Mouse (Mus musculus) kidney, postnatal 0 days (tissue): ENCODE measurements around the gene Mis18a. TPM values are rescaled to one million over a fixed set of nuclear protein-coding genes. Genes with fewer than 3 reads are reported as not detected.

ENCODE experiments used
- ATAC-seq: fragments of 200-750 bp; cut with Nextera tagmentation; replicated peaks from 2 replicates; pipeline ENCODE4 v1.8.0; 2017; ENCODE audit warnings: low read depth, moderate number of reproducible peaks, moderate TSS enrichment, moderate library complexity; ENCODE audit not compliant: low FRiP score
- DNase-seq: peaks from one replicate; pipeline ENCODE4 v3.0.0-alpha.2; 2016; ENCODE audit warnings: low spot score
- H3K27ac ChIP-seq: fragments of 300-500 bp; sonication (generic); 2 replicates; pipeline ENCODE4 v1.5.1; 2014; ENCODE audit warnings: mild to moderate bottlenecking
- H3K27me3 ChIP-seq: fragments of 300-500 bp; sonication (generic); 2 replicates; pipeline ENCODE4 v1.6.1; 2014; ENCODE audit warnings: low read length, mixed read lengths; ENCODE audit not compliant: insufficient read depth
- H3K36me3 ChIP-seq: fragments of 300-500 bp; sonication (generic); 2 replicates; pipeline ENCODE4 v1.6.1; 2014; ENCODE audit warnings: low read length, mixed read lengths; ENCODE audit not compliant: insufficient read depth
- H3K4me1 ChIP-seq: fragments of 300-500 bp; sonication (generic); replicated peaks from 2 replicates; pipeline ENCODE4 v1.6.1; 2014; ENCODE audit warnings: antibody characterized with exemption, low read length, mixed read lengths; ENCODE audit not compliant: insufficient read depth
- H3K4me2 ChIP-seq: fragments of 300-500 bp; sonication (generic); 2 replicates; pipeline ENCODE4 v1.6.1; 2014; ENCODE audit warnings: mild to moderate bottlenecking, low read length, moderate library complexity, mixed read lengths
- H3K4me3 ChIP-seq: fragments of 300-500 bp; sonication (generic); replicated peaks from 2 replicates; pipeline ENCODE4 v1.5.1; 2014; ENCODE audit warnings: low read depth, low read length
- H3K9ac ChIP-seq: fragments of 300-500 bp; sonication (generic); 2 replicates; pipeline ENCODE4 v1.6.1; 2014; ENCODE audit warnings: low read depth, low read length
- H3K9me3 ChIP-seq: fragments of 300-500 bp; sonication (generic); replicated peaks from 2 replicates; pipeline ENCODE4 v1.6.1; 2016; ENCODE audit warnings: low read length, inconsistent platforms, mixed read lengths
- CTCF ChIP-seq: IDR thresholded peaks from 2 replicates; pipeline ENCODE4 v1.5.1; 2016; ENCODE audit warnings: antibody characterized with exemption, low read depth, mild to moderate bottlenecking, moderate library complexity
- WGBS: fragments of 180-500 bp; shearing (Covaris S2); extraction: QIAGEN DNeasy Blood & Tissue Kit; methylation state at CpG from one replicate; pipeline ENCODE4 v1.1.7; 2014; 5-methylcytosine and 5-hydroxymethylcytosine counted together
- polyA plus RNA-seq: library from polyadenylated mRNA; unstranded; fragments of >200 nt; fragmentation: Nextera tagmentation; extraction: Ambion mirVana; gene quantifications from 2 replicates; pipeline ENCODE4 v1.2.1, GENCODE M21; 2015

Mis18a gene
- polyA plus RNA-seq = 41.4 and 44.5 TPM in 2 replicates

- DNase-seq (peak; percentile 98), ATAC-seq (peak; percentile 95)
- no peaks in the 10 kb centered on the region for H3K9me3 ChIP-seq
- TF ChIP-seq CTCF = peak; percentile 36; the same call in 1 of the 2 replicates
- peak within 1 kb of the TSS; percentile 87 for H3K4me3 ChIP-seq
- peak within 1 kb of the TSS; percentile 78 for H3K9ac ChIP-seq
- H3K36me3 ChIP-seq = no peaks in the 10 kb centered on the region
- under 1% methylated on average over 53 of the region's 53 CpGs for WGBS
- peaks cover 8% of the 10 kb centered on the region; the same call in 1 of the 2 replicates for H3K4me1 ChIP-seq
- peak within 1 kb of the TSS; percentile 97 for H3K4me2 ChIP-seq
- no peak within 1 kb of the TSS; the same call in 1 of the 2 replicates for H3K27ac ChIP-seq
- no peaks in the 10 kb centered on the region for H3K27me3 ChIP-seq
Measured at GRCm38 (mm10) chr16:90727233-90728115, at the start of gene Mis18a. TSS of gene Mis18a (minus strand) at chr16:90727404.

DNA sequence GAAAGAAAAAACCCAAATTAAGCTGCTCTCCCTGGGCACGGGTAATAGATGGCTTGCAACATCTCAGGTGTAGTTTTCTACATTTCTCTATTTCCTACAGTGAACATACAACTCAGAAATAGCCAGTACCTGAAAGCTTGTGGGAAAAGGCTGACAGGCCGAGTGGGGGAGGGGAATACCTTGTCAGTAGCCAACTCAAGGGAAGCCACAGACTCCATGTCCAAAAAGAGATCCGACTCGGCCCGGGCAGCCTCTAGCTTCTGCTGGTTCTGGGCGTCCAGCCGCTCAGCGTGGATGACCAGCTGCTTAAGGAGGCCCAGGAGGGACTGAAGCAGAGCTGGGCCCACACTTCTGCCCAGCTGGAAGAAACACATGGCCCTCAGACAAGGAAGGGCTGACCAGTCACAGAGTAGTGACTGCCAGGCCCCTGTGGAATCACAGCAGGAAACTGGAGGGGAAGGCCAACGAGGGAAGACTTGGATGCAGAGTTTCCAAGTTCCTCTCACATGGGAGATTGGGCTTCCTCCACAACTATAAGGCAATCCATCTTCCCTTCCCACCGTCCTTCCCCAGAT, 48.8 kb upstream of the Mis18a start:
- Histone ChIP-seq H3K4me1 (no peaks in the 10 kb centered on the region), H3K27me3 (no peaks in the 10 kb centered on the region), H3K4me2 (no peak overlapping the region), H3K4me3 (no peak overlapping the region), H3K9me3 (no peaks in the 10 kb centered on the region), H3K36me3 (peaks cover 54% of the 10 kb centered on the region), H3K9ac (no peak overlapping the region), H3K27ac (no peak overlapping the region)
- no peak for TF ChIP-seq CTCF
- 86% methylated on average over 10 of the region's 10 CpGs for WGBS
- DNase-seq = no peak
- ATAC-seq = no peak

- ATAC-seq (no peak), DNase-seq (no peak)
- H3K4me3 ChIP-seq = no peak overlapping the region
- no peak overlapping the region for H3K9ac ChIP-seq
- H3K9me3 ChIP-seq = no peaks in the 10 kb centered on the region
- no peaks in the 10 kb centered on the region for H3K27me3 ChIP-seq
- H3K27ac ChIP-seq = no peak overlapping the region
- TF ChIP-seq CTCF = no peak
- H3K36me3 ChIP-seq = peaks cover 54% of the 10 kb centered on the region
- no peaks in the 10 kb centered on the region for H3K4me1 ChIP-seq
- H3K4me2 ChIP-seq = no peak overlapping the region
- WGBS = 83% methylated on average over 6 of the region's 6 CpGs
Measured at GRCm38 (mm10) chr16:90774646-90775045, 47.4 kb upstream of the Mis18a start.

DNA sequence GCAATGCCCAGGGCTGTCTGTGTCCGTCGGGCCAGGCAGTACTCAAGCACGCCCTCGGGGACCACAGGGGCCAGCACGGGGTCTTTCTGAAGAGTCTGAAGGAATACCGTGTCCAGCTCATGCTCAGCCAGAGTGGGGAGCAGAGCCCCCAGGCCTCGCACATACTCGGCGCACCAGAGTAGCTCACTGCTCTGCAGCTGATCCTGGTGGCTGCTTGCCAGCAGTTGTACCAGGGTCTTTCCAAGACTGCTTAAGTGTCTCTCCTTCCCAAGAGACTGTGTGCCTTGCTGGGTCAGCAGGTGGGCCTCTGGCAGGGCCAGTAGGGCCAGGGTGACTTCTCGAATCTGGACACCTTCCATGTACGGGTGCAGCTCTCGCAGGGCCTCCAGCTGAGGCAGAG, 47.0 kb upstream of the Mis18a start:
- no peak for TF ChIP-seq CTCF
- no peak for DNase-seq
- Histone ChIP-seq H3K4me1 (no peaks in the 10 kb centered on the region), H3K27me3 (no peaks in the 10 kb centered on the region), H3K9ac (no peak overlapping the region), H3K4me2 (no peak overlapping the region), H3K4me3 (no peak overlapping the region), H3K36me3 (peaks cover 57% of the 10 kb centered on the region), H3K27ac (no peak overlapping the region), H3K9me3 (no peaks in the 10 kb centered on the region)
- no peak for ATAC-seq
- WGBS = 88% methylated on average over 12 of the region's 12 CpGs

DNA sequence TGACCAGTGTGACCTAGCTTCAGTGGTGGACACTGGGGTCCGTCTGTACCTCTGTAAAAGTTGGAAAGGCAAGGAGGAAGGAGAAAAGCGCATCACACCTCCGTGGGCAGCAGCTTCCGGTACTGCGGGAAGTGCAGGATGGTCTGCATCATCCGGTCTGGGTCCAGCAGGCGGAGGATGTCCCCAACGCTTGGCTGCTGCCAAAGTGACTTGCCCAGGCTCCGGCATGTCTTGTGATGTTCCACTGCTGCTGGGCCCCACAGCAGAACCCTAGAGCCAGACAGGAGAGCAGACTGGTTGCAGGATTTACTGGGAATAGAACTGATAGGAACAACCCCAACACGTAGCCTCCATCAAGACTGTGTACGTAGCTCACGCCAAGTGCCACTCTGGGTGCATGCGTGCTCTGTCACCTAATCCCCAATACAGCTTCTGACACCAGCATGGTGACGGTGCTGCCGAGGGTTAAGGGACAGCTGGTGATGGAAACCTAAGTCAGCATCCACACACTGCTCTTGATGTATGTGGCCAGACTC, 39.8 kb upstream of the Mis18a start:
- DNase-seq = no peak
- peaks cover 46% of the 10 kb centered on the region for H3K36me3 ChIP-seq
- H3K9me3 ChIP-seq = no peaks in the 10 kb centered on the region
- H3K4me3 ChIP-seq = no peak overlapping the region
- 95% methylated on average over 15 of the region's 15 CpGs for WGBS
- no peak overlapping the region for H3K9ac ChIP-seq
- no peak for ATAC-seq
- no peak overlapping the region for H3K4me2 ChIP-seq
- H3K4me1 ChIP-seq = no peaks in the 10 kb centered on the region
- no peaks in the 10 kb centered on the region for H3K27me3 ChIP-seq
- no peak overlapping the region for H3K27ac ChIP-seq
- TF ChIP-seq CTCF = no peak

DNA sequence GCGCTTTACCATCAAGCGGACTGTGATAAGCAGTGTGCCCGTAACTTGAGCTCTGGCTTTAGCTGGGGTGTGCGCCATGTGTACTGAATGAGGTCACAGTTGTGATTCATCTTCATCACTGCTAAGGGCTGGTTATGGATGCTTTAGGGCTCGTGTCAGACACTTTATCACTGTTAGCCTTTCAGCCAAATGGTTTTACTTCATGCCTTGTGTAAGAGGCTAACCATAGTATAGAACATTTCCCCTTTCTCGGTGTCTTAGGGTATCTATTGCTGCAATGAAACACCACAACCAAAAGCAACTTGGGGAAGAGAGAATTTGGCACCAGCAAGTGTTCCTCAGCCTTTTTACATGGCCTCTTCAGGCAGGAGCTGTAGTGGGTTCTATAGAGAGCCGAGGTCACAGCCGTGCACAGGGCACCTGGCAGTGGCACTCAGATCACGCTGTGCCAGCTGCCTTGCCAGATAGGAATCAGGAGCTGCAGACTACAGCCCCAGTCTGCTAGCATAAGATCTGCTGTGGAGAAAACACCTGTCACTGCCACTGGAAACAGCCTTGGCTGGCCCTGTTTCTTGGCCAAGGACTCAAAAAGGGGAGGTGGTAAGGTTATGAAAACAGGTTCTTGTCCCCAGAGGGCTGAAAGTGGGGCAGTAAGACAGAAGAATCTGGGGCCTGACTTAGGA, 38.1 kb upstream of the Mis18a start:
- Histone ChIP-seq H3K9ac (no peak overlapping the region), H3K4me3 (no peak overlapping the region), H3K36me3 (peaks cover 40% of the 10 kb centered on the region; the same call in 1 of the 2 replicates), H3K4me1 (no peaks in the 10 kb centered on the region), H3K9me3 (no peaks in the 10 kb centered on the region), H3K4me2 (no peak overlapping the region), H3K27me3 (no peaks in the 10 kb centered on the region), H3K27ac (no peak overlapping the region)
- no peak for DNase-seq
- 83% methylated on average over 9 of the region's 9 CpGs for WGBS
- no peak for ATAC-seq
- no peak for TF ChIP-seq CTCF
